Mouse (Mus musculus): ENCODE data around the gene Hmgcl. TPM values are rescaled to one million over a fixed set of nuclear protein-coding genes. Genes with fewer than 3 reads are reported as not detected.

Gene Hmgcl
- total and polyA plus RNA-seq, 3 experiments, result 71.9 to 80.4 (median 72.6) TPM

DNA sequence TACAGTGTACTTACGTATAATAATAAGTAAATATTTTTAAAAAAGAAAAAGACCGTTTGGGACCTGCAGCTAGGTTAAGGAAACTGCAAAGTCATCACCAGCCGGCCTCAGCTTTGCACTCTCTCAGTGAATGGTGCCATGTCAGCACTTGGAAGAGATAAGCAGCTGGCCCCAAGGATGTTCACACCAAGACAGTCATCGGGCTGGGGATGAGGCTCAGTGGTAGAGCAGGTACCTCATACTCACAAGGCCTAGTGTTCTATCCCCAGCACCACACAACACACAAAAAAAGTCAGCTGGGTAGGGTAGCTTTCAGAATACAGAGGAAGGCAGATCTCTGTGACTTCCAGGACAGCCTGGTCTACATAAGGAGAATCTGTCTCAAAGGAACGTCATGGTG, 38.9 kb downstream of the Hmgcl start:
- 83% methylated on average over 5 of the region's 5 CpGs for WGBS
- Histone ChIP-seq H3K4me3 (no peak overlapping the region), H3K9ac (ENCODE audit: low read depth, low read length) (no peak overlapping the region), H3K4me1 (ENCODE audit: control insufficient read depth, insufficient read depth, low read length) (peaks cover 4% of the 10 kb centered on the region), H3K79me2 (replicated peaks; ENCODE audit: control insufficient read depth, insufficient read depth, low read length) (no peaks in the 10 kb centered on the region), H3K27ac (no peak overlapping the region), H3K27me3 (ENCODE audit: control insufficient read depth, insufficient read depth, low read length) (no peaks in the 10 kb centered on the region), H3K36me3 (ENCODE audit: control insufficient read depth, insufficient read depth, low read length) (no peaks in the 10 kb centered on the region)
- intact Hi-C loops (cut with DNase I), result loop anchor here (5.0 kb wide), 2 partner anchors 37 to 67 kb away; partner anchors contain the start of genes Eloa and Rpl11
- no peak for TF ChIP-seq EP300 (IDR thresholded peaks at IDR 0.05; ENCODE audit: insufficient read depth, low read depth, low read length)
- no peak for TF ChIP-seq POLR2A (IDR thresholded peaks at IDR 0.05; ENCODE audit: insufficient read depth, low read depth, low read length)
- TF ChIP-seq CTCF (IDR thresholded peaks at IDR 0.05), result no peak
- DNase-seq, result no peak

DNA sequence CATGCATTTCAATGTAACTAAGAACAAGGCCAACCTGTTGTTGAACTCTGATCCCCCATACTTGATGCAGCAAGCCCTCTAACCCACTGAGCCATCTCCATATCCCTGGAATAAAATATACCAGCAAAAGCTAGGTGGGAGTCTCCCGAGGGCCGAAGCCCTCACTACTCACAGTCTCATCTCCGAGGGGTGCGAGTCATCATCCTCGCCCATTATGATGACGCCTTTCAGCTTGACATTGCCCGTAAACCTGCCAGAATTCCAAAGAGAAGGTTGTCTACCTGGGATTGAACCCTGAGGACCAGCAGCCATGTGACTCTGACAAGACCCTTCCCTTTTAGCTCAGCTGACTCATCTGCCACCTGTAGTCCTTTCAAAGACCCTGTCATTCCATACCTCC, 39.5 kb downstream of the Hmgcl start:
- TF ChIP-seq EP300 (IDR thresholded peaks at IDR 0.05; ENCODE audit: insufficient read depth, low read depth, low read length) (no peak), CTCF (IDR thresholded peaks at IDR 0.05) (no peak), POLR2A (IDR thresholded peaks at IDR 0.05; ENCODE audit: insufficient read depth, low read depth, low read length) (no peak)
- whole genome bisulfite sequencing, result 88% methylated on average over 7 of the region's 7 CpGs
- no peak overlapping the region for H3K4me3 ChIP-seq
- no peak overlapping the region for H3K27ac ChIP-seq
- no peak for DNase-seq
- H3K79me2 ChIP-seq (replicated peaks; ENCODE audit: control insufficient read depth, insufficient read depth, low read length), result no peaks in the 10 kb centered on the region
- intact Hi-C loops (cut with DNase I), result loop anchor here (5.0 kb wide), 2 partner anchors 37 to 67 kb away; partner anchors contain the start of genes Eloa and Rpl11
- H3K27me3 ChIP-seq (ENCODE audit: control insufficient read depth, insufficient read depth, low read length), result no peaks in the 10 kb centered on the region
- no peaks in the 10 kb centered on the region for H3K36me3 ChIP-seq (ENCODE audit: control insufficient read depth, insufficient read depth, low read length)
- no peak overlapping the region for H3K9ac ChIP-seq (ENCODE audit: low read depth, low read length)
- peaks cover 4% of the 10 kb centered on the region for H3K4me1 ChIP-seq (ENCODE audit: control insufficient read depth, insufficient read depth, low read length)

DNA sequence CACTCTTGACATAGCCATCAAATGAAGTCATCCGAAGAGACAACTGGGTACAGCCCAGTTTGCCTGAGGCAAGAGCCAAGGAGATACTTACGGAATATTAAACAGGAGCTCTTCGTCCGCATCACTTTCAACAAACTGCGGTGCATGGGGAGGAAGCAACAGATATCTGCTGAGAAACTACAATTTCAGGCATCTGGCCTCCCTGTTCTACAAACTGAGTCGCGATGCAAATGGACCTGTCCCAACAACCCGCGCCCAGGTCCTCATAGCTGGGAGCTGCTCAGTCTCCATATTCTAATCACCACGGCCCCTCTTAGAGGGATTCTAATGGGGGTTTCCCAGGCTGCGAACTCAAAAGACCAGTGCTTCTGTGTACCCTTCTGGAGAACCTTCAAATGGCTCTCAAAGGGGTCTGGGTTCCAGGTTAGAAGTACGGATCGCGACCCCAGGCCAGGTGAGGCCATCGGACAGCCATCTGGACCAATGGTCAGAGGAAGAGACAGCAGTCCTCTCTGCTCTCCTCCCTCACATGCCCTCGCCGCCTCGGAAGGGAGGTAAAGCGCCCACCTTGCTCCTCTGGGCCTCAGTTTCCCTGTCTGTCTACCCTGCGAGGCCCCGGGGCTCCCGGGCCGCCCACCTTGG, 40.2 kb downstream of the Hmgcl start:
- intact Hi-C loops (cut with DNase I), result loop anchor here (5.0 kb wide), 2 partner anchors 36 to 66 kb away; partner anchors contain the start of genes Eloa and Rpl11
- Histone ChIP-seq H3K4me1 (ENCODE audit: control insufficient read depth, insufficient read depth, low read length) (peaks cover 4% of the 10 kb centered on the region), H3K27ac (peak overlapping the region; percentile 90), H3K4me3 (peak overlapping the region; percentile 96), H3K36me3 (ENCODE audit: control insufficient read depth, insufficient read depth, low read length) (no peaks in the 10 kb centered on the region), H3K9ac (ENCODE audit: low read depth, low read length) (peak overlapping the region; percentile 97), H3K79me2 (replicated peaks; ENCODE audit: control insufficient read depth, insufficient read depth, low read length) (no peaks in the 10 kb centered on the region), H3K27me3 (ENCODE audit: control insufficient read depth, insufficient read depth, low read length) (no peaks in the 10 kb centered on the region)
- WGBS, result 10% methylated on average over 23 of the region's 23 CpGs
- no peak for DNase-seq
- TF ChIP-seq CTCF (IDR thresholded peaks at IDR 0.05) (no peak), EP300 (IDR thresholded peaks at IDR 0.05; ENCODE audit: insufficient read depth, low read depth, low read length) (no peak), POLR2A (IDR thresholded peaks at IDR 0.05; ENCODE audit: insufficient read depth, low read depth, low read length) (no peak)

GRCm38 (mm10) chr4:135986943-135987710, 40.9 kb downstream of the Hmgcl start, which contains the start of gene Pithd1:
Pithd1 (minus strand) TSS chr4:135987264.
- under 1% methylated on average over 69 of the region's 81 CpGs for WGBS
- peak; percentile 95 for DNase-seq
- Histone ChIP-seq H3K79me2 (replicated peaks; ENCODE audit: control insufficient read depth, insufficient read depth, low read length) (no peaks in the 10 kb centered on the region), H3K4me1 (ENCODE audit: control insufficient read depth, insufficient read depth, low read length) (peaks cover 4% of the 10 kb centered on the region), H3K27me3 (ENCODE audit: control insufficient read depth, insufficient read depth, low read length) (no peaks in the 10 kb centered on the region), H3K36me3 (ENCODE audit: control insufficient read depth, insufficient read depth, low read length) (no peaks in the 10 kb centered on the region), H3K9ac (ENCODE audit: low read depth, low read length) (peak within 1 kb of the TSS; percentile 100), H3K4me3 (peak within 1 kb of the TSS; percentile 96), H3K27ac (peak within 1 kb of the TSS; percentile 90)
- intact Hi-C loops (cut with DNase I), result loop anchor here (5.0 kb wide), 2 partner anchors 35 to 65 kb away; partner anchors contain the start of genes Eloa and Rpl11
- TF ChIP-seq POLR2A (IDR thresholded peaks at IDR 0.05; ENCODE audit: insufficient read depth, low read depth, low read length), result peak; percentile 92
- TF ChIP-seq CTCF (IDR thresholded peaks at IDR 0.05), result peak; percentile 63
- TF ChIP-seq EP300 (IDR thresholded peaks at IDR 0.05; ENCODE audit: insufficient read depth, low read depth, low read length), result 0 out of 2 replicates have a peak, but pooled peaks have one; percentile 8

DNA sequence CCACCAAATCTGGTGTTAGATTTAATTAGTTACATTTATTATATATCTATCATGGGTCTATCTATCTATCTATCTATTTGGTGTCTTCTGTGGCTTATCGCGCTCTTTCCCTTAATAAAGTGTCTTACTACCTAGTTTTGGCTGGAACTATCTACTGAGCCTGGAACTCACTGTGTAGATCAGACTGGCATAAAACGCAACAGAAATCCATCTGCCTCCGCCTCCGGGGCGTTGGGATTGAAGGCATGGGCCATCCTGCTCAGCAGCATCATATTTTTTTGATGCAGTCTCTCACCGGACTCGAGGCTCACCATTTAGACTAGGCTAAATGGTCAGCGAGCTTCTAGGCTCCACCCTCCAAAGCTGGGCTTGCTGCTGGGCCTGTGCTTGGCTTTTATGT, 41.5 kb downstream of the Hmgcl start:
- no peak overlapping the region for H3K9ac ChIP-seq (ENCODE audit: low read depth, low read length)
- H3K27me3 ChIP-seq (ENCODE audit: control insufficient read depth, insufficient read depth, low read length), result no peaks in the 10 kb centered on the region
- no peak for DNase-seq
- peaks cover 4% of the 10 kb centered on the region for H3K4me1 ChIP-seq (ENCODE audit: control insufficient read depth, insufficient read depth, low read length)
- WGBS, result 72% methylated on average over 9 of the region's 9 CpGs
- intact Hi-C loops (cut with DNase I), result loop anchor here (5.0 kb wide), 2 partner anchors 35 to 65 kb away; partner anchors contain the start of genes Eloa and Rpl11
- H3K27ac ChIP-seq, result peak overlapping the region; percentile 90
- H3K79me2 ChIP-seq (replicated peaks; ENCODE audit: control insufficient read depth, insufficient read depth, low read length), result no peaks in the 10 kb centered on the region
- peak overlapping the region; percentile 96 for H3K4me3 ChIP-seq
- TF ChIP-seq POLR2A (IDR thresholded peaks at IDR 0.05; ENCODE audit: insufficient read depth, low read depth, low read length) (no peak), CTCF (IDR thresholded peaks at IDR 0.05) (no peak), EP300 (IDR thresholded peaks at IDR 0.05; ENCODE audit: insufficient read depth, low read depth, low read length) (no peak)
- H3K36me3 ChIP-seq (ENCODE audit: control insufficient read depth, insufficient read depth, low read length), result no peaks in the 10 kb centered on the region

All from heart, adult 2 months (tissue).